Comparison of ENCODE assay signal across 10 mouse cellular contexts in the genomic region with DNA sequence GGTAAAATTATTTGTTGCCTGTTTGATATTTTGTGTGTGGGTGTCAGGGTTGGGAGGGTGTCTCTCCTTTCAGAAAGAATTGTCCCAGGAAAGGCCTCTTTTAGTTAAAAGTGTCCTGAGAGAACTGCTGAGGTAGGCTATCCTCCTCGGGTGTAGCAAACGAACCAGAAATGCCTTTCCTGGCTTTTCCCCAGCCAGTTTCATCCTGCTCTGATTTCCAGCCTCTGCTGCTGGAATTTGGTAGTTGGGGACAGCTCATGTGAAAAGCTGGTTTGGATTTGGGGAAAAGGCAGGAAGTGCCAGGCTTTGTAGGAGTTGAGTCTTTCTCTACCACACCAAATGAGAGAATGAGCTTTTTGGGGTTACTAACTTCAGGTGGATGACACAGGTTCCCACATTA.
"Had no signal": no experiment of that assay in that cellular context is flagged by ENCODE, and none has a peak within 500 bp of the region (broad histone marks: within the 10 kb centered on the region; RNA-seq: fewer than 3 reads in every experiment).

No protein-coding gene starts in this region.

- H3K9ac ChIP-seq: limb, embryonic 15.5 days; liver, embryonic 12.5 days; lung, embryonic 15.5 days; neural tube, embryonic 13.5 days had no signal

- H3K4me3 ChIP-seq: limb, embryonic 15.5 days; liver, embryonic 12.5 days; lung, embryonic 15.5 days; neural tube, embryonic 13.5 days had no signal

- DNase-seq: kidney, adult 11 months; kidney, postnatal 14 days; lung, postnatal 14 days; right cerebral cortex, adult 18-20 months; thymus, postnatal 4 days had no signal

- H3K9me3 ChIP-seq: limb, embryonic 15.5 days; liver, embryonic 12.5 days; lung, embryonic 15.5 days; neural tube, embryonic 13.5 days had no signal

- H3K4me2 ChIP-seq: limb, embryonic 15.5 days; liver, embryonic 12.5 days; lung, embryonic 15.5 days; neural tube, embryonic 13.5 days had no signal

- H3K27ac ChIP-seq: limb, embryonic 15.5 days; liver, embryonic 12.5 days; lung, embryonic 15.5 days; neural tube, embryonic 13.5 days; stomach, postnatal 0 days had no signal

- H3K4me1 ChIP-seq: limb, embryonic 15.5 days; liver, embryonic 12.5 days; lung, embryonic 15.5 days had no signal

- ATAC-seq: liver, embryonic 12.5 days had no signal

- H3K27me3 ChIP-seq: liver, embryonic 12.5 days; lung, embryonic 15.5 days had no signal

- H3K36me3 ChIP-seq: limb, embryonic 15.5 days; liver, embryonic 12.5 days; lung, embryonic 15.5 days; neural tube, embryonic 13.5 days had no signal
